Mouse (Mus musculus) midbrain, embryonic 14.5 days (tissue): ENCODE results near the gene Ankrd55. TPM values are rescaled to one million over a fixed set of nuclear protein-coding genes. Genes with fewer than 3 reads are reported as not detected.

Source experiments
- ATAC-seq: fragments of 200-750 bp; cut with Nextera tagmentation; 2 replicates; pipeline ENCODE4 v1.8.0; 2017; ENCODE audit warnings: moderate number of reproducible peaks, moderate library complexity; ENCODE audit not compliant: low FRiP score, low TSS enrichment
- DNase-seq: peaks from one replicate; pipeline ENCODE4 v3.0.0-alpha.2; 2015
- H3K27ac ChIP-seq: fragments of 300-500 bp; sonication (generic); replicated peaks from 2 replicates; pipeline ENCODE4 v1.5.1; 2014; ENCODE audit warnings: mild to moderate bottlenecking, low read depth, low read length, moderate library complexity
- H3K27me3 ChIP-seq: fragments of 300-500 bp; sonication (generic); 2 replicates; pipeline ENCODE4 v1.6.1; 2014; ENCODE audit warnings: low read length, control low read depth, mixed read lengths; ENCODE audit not compliant: control insufficient read depth, insufficient read depth
- H3K36me3 ChIP-seq: fragments of 300-500 bp; sonication (generic); 2 replicates; pipeline ENCODE4 v1.6.1; 2014; ENCODE audit warnings: low read length, control low read depth; ENCODE audit not compliant: control insufficient read depth, insufficient read depth
- H3K4me1 ChIP-seq: fragments of 300-500 bp; sonication (generic); 2 replicates; pipeline ENCODE4 v1.6.1; 2014; ENCODE audit warnings: mild to moderate bottlenecking, antibody characterized with exemption, low read length, control low read depth; ENCODE audit not compliant: control insufficient read depth, insufficient read depth
- H3K4me2 ChIP-seq: fragments of 300-500 bp; sonication (generic); 2 replicates; pipeline ENCODE4 v1.6.1; 2014; ENCODE audit warnings: mild to moderate bottlenecking, low read length, moderate library complexity
- H3K4me3 ChIP-seq: fragments of 300-500 bp; sonication (generic); replicated peaks from 2 replicates; pipeline ENCODE4 v1.5.1; 2014; ENCODE audit warnings: low read depth, low read length
- H3K9ac ChIP-seq: fragments of 300-500 bp; sonication (generic); replicated peaks from 2 replicates; pipeline ENCODE4 v1.6.1; 2014; ENCODE audit warnings: mild to moderate bottlenecking, low read length, moderate library complexity
- H3K9me3 ChIP-seq: fragments of 300-500 bp; sonication (generic); 2 replicates; pipeline ENCODE4 v1.6.1; 2016; ENCODE audit warnings: low read length, control low read depth, mixed read lengths; ENCODE audit not compliant: control insufficient read depth
- WGBS: fragments of 180-500 bp; shearing (Covaris S2); extraction: QIAGEN DNeasy Blood & Tissue Kit; methylation state at CpG from one replicate; pipeline ENCODE4 v1.1.7; 2014; 5-methylcytosine and 5-hydroxymethylcytosine counted together
- polyA plus RNA-seq: library from polyadenylated mRNA; unstranded; fragments of >200 nt; fragmentation: Nextera tagmentation; extraction: Ambion mirVana; gene quantifications from 2 replicates; pipeline ENCODE4 v1.2.1, GENCODE M21; 2014

The Ankrd55 gene
- polyA plus RNA-seq, 1 experiment from 2014 or later, result 5.3 TPM

- Histone ChIP-seq H3K9ac (no peak overlapping the region), H3K36me3 (no peaks in the 10 kb centered on the region), H3K9me3 (no peaks in the 10 kb centered on the region), H3K4me3 (no peak overlapping the region), H3K4me1 (no peaks in the 10 kb centered on the region), H3K27me3 (no peaks in the 10 kb centered on the region), H3K4me2 (no peak overlapping the region), H3K27ac (no peak overlapping the region)
- 90% methylated on average over 1 of the region's 1 CpGs for WGBS
- no peak for ATAC-seq
- DNase-seq, result no peak
Observed at GRCm38 (mm10) chr13:112405184-112405583, 116.9 kb downstream of the Ankrd55 start.

GRCm38 (mm10) chr13:112406618-112407017 lies 118.4 kb downstream of the Ankrd55 start:
- no peak for ATAC-seq
- Histone ChIP-seq H3K4me1 (no peaks in the 10 kb centered on the region), H3K4me2 (no peak overlapping the region), H3K27ac (no peak overlapping the region), H3K9ac (no peak overlapping the region), H3K36me3 (no peaks in the 10 kb centered on the region), H3K27me3 (no peaks in the 10 kb centered on the region), H3K9me3 (no peaks in the 10 kb centered on the region), H3K4me3 (no peak overlapping the region)
- 88% methylated on average over 2 of the region's 2 CpGs for WGBS
- DNase-seq, result no peak

- H3K27ac ChIP-seq, result no peak overlapping the region
- no peaks in the 10 kb centered on the region for H3K27me3 ChIP-seq
- H3K36me3 ChIP-seq, result no peaks in the 10 kb centered on the region
- H3K4me3 ChIP-seq, result no peak overlapping the region
- DNase-seq, result no peak
- no peak for ATAC-seq
- 92% methylated on average over 3 of the region's 3 CpGs for WGBS
- no peaks in the 10 kb centered on the region for H3K4me1 ChIP-seq
- H3K9me3 ChIP-seq, result no peaks in the 10 kb centered on the region
- H3K9ac ChIP-seq, result no peak overlapping the region
- H3K4me2 ChIP-seq, result no peak overlapping the region
Observed at GRCm38 (mm10) chr13:112407181-112407700, 119.0 kb downstream of the Ankrd55 start.

GRCm38 (mm10) chr13:112407776-112408490 lies 119.7 kb downstream of the Ankrd55 start:
- no peak overlapping the region for H3K27ac ChIP-seq
- WGBS, result 93% methylated on average over 9 of the region's 9 CpGs
- H3K4me2 ChIP-seq, result no peak overlapping the region
- no peaks in the 10 kb centered on the region for H3K27me3 ChIP-seq
- no peak overlapping the region for H3K9ac ChIP-seq
- H3K36me3 ChIP-seq, result no peaks in the 10 kb centered on the region
- no peak for ATAC-seq
- H3K4me1 ChIP-seq, result no peaks in the 10 kb centered on the region
- no peak for DNase-seq
- H3K9me3 ChIP-seq, result no peaks in the 10 kb centered on the region
- H3K4me3 ChIP-seq, result no peak overlapping the region

- ATAC-seq, result no peak
- no peaks in the 10 kb centered on the region for H3K4me1 ChIP-seq
Observed at GRCm38 (mm10) chr13:112408701-112409100, 120.5 kb downstream of the Ankrd55 start.

GRCm38 (mm10) chr13:112409331-112409730 lies 121.1 kb downstream of the Ankrd55 start:
- Histone ChIP-seq H3K27me3 (no peaks in the 10 kb centered on the region), H3K4me3 (no peak overlapping the region), H3K9me3 (no peaks in the 10 kb centered on the region), H3K4me1 (no peaks in the 10 kb centered on the region), H3K36me3 (no peaks in the 10 kb centered on the region), H3K4me2 (no peak overlapping the region), H3K27ac (no peak overlapping the region), H3K9ac (no peak overlapping the region)
- no peak for DNase-seq
- 88% methylated on average over 2 of the region's 2 CpGs for WGBS
- no peak for ATAC-seq

More at GRCm38 (mm10) chr13:112408701-112409100, 120.5 kb downstream of the Ankrd55 start:
- no peak overlapping the region for H3K4me2 ChIP-seq
- no peak for DNase-seq
- H3K9me3 ChIP-seq, result no peaks in the 10 kb centered on the region
- H3K27me3 ChIP-seq, result no peaks in the 10 kb centered on the region
- H3K9ac ChIP-seq, result no peak overlapping the region
- no peak overlapping the region for H3K4me3 ChIP-seq
- H3K36me3 ChIP-seq, result no peaks in the 10 kb centered on the region
- 92% methylated on average over 4 of the region's 4 CpGs for WGBS
- no peak overlapping the region for H3K27ac ChIP-seq

GRCm38 (mm10) chr13:112409851-112410250 lies 121.6 kb downstream of the Ankrd55 start:
- Histone ChIP-seq H3K27ac (no peak overlapping the region), H3K36me3 (no peaks in the 10 kb centered on the region), H3K4me1 (no peaks in the 10 kb centered on the region), H3K27me3 (no peaks in the 10 kb centered on the region), H3K9me3 (no peaks in the 10 kb centered on the region), H3K4me3 (no peak overlapping the region), H3K4me2 (no peak overlapping the region), H3K9ac (no peak overlapping the region)
- 94% methylated on average over 1 of the region's 1 CpGs for WGBS
- no peak for DNase-seq
- ATAC-seq, result no peak

- ATAC-seq (no peak), DNase-seq (no peak)
- Histone ChIP-seq H3K4me2 (no peak overlapping the region), H3K27ac (no peak overlapping the region), H3K4me1 (no peaks in the 10 kb centered on the region), H3K4me3 (no peak overlapping the region), H3K27me3 (no peaks in the 10 kb centered on the region), H3K9ac (no peak overlapping the region), H3K36me3 (no peaks in the 10 kb centered on the region), H3K9me3 (no peaks in the 10 kb centered on the region)
- WGBS, result 97% methylated on average over 4 of the region's 4 CpGs
Observed at GRCm38 (mm10) chr13:112410461-112410860, 122.2 kb downstream of the Ankrd55 start.

GRCm38 (mm10) chr13:112411216-112411822 lies 123.1 kb downstream of the Ankrd55 start:
- WGBS, result 86% methylated on average over 5 of the region's 5 CpGs
- DNase-seq (no peak), ATAC-seq (no peak)
- Histone ChIP-seq H3K27ac (no peak overlapping the region), H3K27me3 (no peaks in the 10 kb centered on the region), H3K9ac (no peak overlapping the region), H3K4me1 (no peaks in the 10 kb centered on the region), H3K9me3 (no peaks in the 10 kb centered on the region), H3K4me3 (no peak overlapping the region), H3K4me2 (no peak overlapping the region), H3K36me3 (no peaks in the 10 kb centered on the region)
